ENCODE assay signal across 8 mouse cellular contexts in genomic region chrX:12851684-12852083, GRCm38 (mm10).
DNase-seq lines count a peak whose midpoint lies in the region; ATAC-seq and TF ChIP-seq lines count a peak whose summit lies in the region.
"Had no signal": no experiment of that assay in that cellular context is flagged by ENCODE, and none has a peak within 500 bp of the region (broad histone marks: within the 10 kb centered on the region; RNA-seq: fewer than 3 reads in every experiment).

No protein-coding gene starts in this region.

- H3K27me3 ChIP-seq in E14TG2a.4 (ENCODE audit: insufficient read depth, low read length): no peaks in the 10 kb centered on the region

- no peak overlapping the region for H3K4me3 ChIP-seq in E14TG2a.4 (replicated peaks; ENCODE audit: low read length)
- H3K4me3 ChIP-seq: embryonic facial prominence, embryonic 13.5 days had no signal

- H3K4me1 ChIP-seq in E14TG2a.4 (replicated peaks; ENCODE audit: low read depth, low read length): peaks cover 9% of the 10 kb centered on the region; the same call in 1 of the 2 replicates
- H3K4me1 ChIP-seq: embryonic facial prominence, embryonic 13.5 days had no signal

- no peaks in the 10 kb centered on the region for H3K36me3 ChIP-seq in E14TG2a.4 (ENCODE audit: insufficient read depth, low read length)
- H3K36me3 ChIP-seq: embryonic facial prominence, embryonic 13.5 days had no signal

- ATAC-seq in frontal cortex, adult (ENCODE audit: low TSS enrichment): no peak

- H3K9me3 ChIP-seq in E14TG2a.4 (ENCODE audit: low read length): peaks cover 9% of the 10 kb centered on the region; the same call in 1 of the 2 replicates
- H3K9me3 ChIP-seq: embryonic facial prominence, embryonic 13.5 days had no signal

- intact Hi-C loops in left cerebral cortex, postnatal 36 days (cut with DNase I): no loop called here

- DNase-seq in layer of hippocampus, adult 11-12 months (ENCODE audit: low spot score): peak; percentile 27
- no peak for DNase-seq in layer of hippocampus, postnatal 10 days (ENCODE audit: low spot score in 2 of 2)
- peak; percentile 63 for DNase-seq in ZHBTc4 (ENCODE audit: low read depth, low spot score)
- peak; percentile 20 for DNase-seq in mesoderm, embryonic 11.5 days (ENCODE audit: low read depth, low spot score)
- DNase-seq in left cerebral cortex, postnatal 36 days (ENCODE audit: low spot score in 2 of 2): no peak

- TF ChIP-seq CTCF in E14TG2a.4 (conservative IDR thresholded peaks at IDR 0.05; ENCODE audit: low read length): peak; percentile 30

Comparison
In these comparisons a context has a peak if more than half of its experiments do, and no peak if none do; other contexts are left out.
1. DNase-seq: peak in layer of hippocampus, adult 11-12 months (single experiment), ZHBTc4 (single experiment) and mesoderm, embryonic 11.5 days (single experiment); none in layer of hippocampus, postnatal 10 days (0 of 2) and left cerebral cortex, postnatal 36 days (0 of 2).